Mouse (Mus musculus) kidney, embryonic 16.5 days (tissue): Measurements from ENCODE around the gene Pkhd1. TPM values are rescaled to one million over a fixed set of nuclear protein-coding genes. Genes with fewer than 3 reads are reported as not detected.
A peak's percentile ranks its signal among the peaks of the same experiment; 100 is the strongest.

Experiments used
- ATAC-seq: fragments of 200-750 bp; cut with Nextera tagmentation; 2 replicates; pipeline ENCODE4 v1.8.0; 2017; ENCODE audit warnings: moderate TSS enrichment; ENCODE audit not compliant: low FRiP score, low TSS enrichment
- H3K27ac ChIP-seq: fragments of 300-500 bp; sonication (generic); 2 replicates; pipeline ENCODE4 v1.5.1; 2014; ENCODE audit warnings: low read length
- H3K27me3 ChIP-seq: fragments of 300-500 bp; sonication (generic); 2 replicates; pipeline ENCODE4 v1.6.1; 2014; ENCODE audit warnings: low read length, control low read depth, mixed read lengths; ENCODE audit not compliant: insufficient read depth
- H3K36me3 ChIP-seq: fragments of 300-500 bp; sonication (generic); 2 replicates; pipeline ENCODE4 v1.6.1; 2014; ENCODE audit warnings: low read length, control low read depth, mixed read lengths; ENCODE audit not compliant: insufficient read depth
- H3K4me1 ChIP-seq: fragments of 300-500 bp; sonication (generic); 2 replicates; pipeline ENCODE4 v1.6.1; 2014; ENCODE audit warnings: low read length, control low read depth, mixed read lengths; ENCODE audit not compliant: insufficient read depth
- H3K4me2 ChIP-seq: fragments of 300-500 bp; sonication (generic); replicated peaks from 2 replicates; pipeline ENCODE4 v1.6.1; 2014; ENCODE audit warnings: low read depth, low read length
- H3K4me3 ChIP-seq: fragments of 300-500 bp; sonication (generic); 2 replicates; pipeline ENCODE4 v1.5.1; 2014; ENCODE audit warnings: mild to moderate bottlenecking, low read length
- H3K9ac ChIP-seq: fragments of 300-500 bp; sonication (generic); replicated peaks from 2 replicates; pipeline ENCODE4 v1.6.1; 2014; ENCODE audit warnings: low read length
- H3K9me3 ChIP-seq: fragments of 300-500 bp; sonication (generic); 2 replicates; pipeline ENCODE4 v1.6.1; 2016; ENCODE audit warnings: low read length, control low read depth
- WGBS: fragments of 180-500 bp; shearing (Covaris S2); extraction: QIAGEN DNeasy Blood & Tissue Kit; methylation state at CpG from one replicate; pipeline ENCODE4 v1.1.7; 2014; 5-methylcytosine and 5-hydroxymethylcytosine counted together
- polyA plus RNA-seq: library from polyadenylated mRNA; unstranded; fragments of >200 nt; fragmentation: Nextera tagmentation; extraction: Ambion mirVana; gene quantifications from 2 replicates; pipeline ENCODE4 v1.2.1, GENCODE M21; 2015

Gene Pkhd1
- polyA plus RNA-seq, 1 experiment from 2014 or later, result 4.7 TPM

GRCm38 (mm10) chr1:20620611-20621010 is 2.7 kb upstream of the Pkhd1 start:
- WGBS, result 56% methylated on average over 2 of the region's 2 CpGs
- no peak overlapping the region for H3K4me3 ChIP-seq
- no peak overlapping the region for H3K4me2 ChIP-seq
- peaks cover 7% of the 10 kb centered on the region for H3K4me1 ChIP-seq
- no peaks in the 10 kb centered on the region for H3K27me3 ChIP-seq
- H3K36me3 ChIP-seq, result no peaks in the 10 kb centered on the region
- H3K9ac ChIP-seq, result no peak overlapping the region
- ATAC-seq, result no peak
- H3K9me3 ChIP-seq, result no peaks in the 10 kb centered on the region
- H3K27ac ChIP-seq, result no peak overlapping the region

- Histone ChIP-seq H3K27me3 (no peaks in the 10 kb centered on the region), H3K4me3 (no peak overlapping the region), H3K27ac (peak overlapping the region; percentile 76), H3K9me3 (no peaks in the 10 kb centered on the region), H3K4me1 (peaks cover 7% of the 10 kb centered on the region), H3K9ac (no peak overlapping the region), H3K36me3 (no peaks in the 10 kb centered on the region), H3K4me2 (no peak overlapping the region)
- 49% methylated on average over 3 of the region's 3 CpGs for WGBS
- peak; percentile 92 for ATAC-seq
Measured at GRCm38 (mm10) chr1:20619363-20619762, 1.5 kb upstream of the Pkhd1 start.

- WGBS, result 29% methylated on average over 7 of the region's 7 CpGs
- no peaks in the 10 kb centered on the region for H3K9me3 ChIP-seq
- H3K4me3 ChIP-seq, result no peak overlapping the region
- no peak overlapping the region for H3K27ac ChIP-seq
- no peak overlapping the region for H3K9ac ChIP-seq
- H3K4me1 ChIP-seq, result no peaks in the 10 kb centered on the region
- H3K36me3 ChIP-seq, result 0 out of 2 replicates have a peak, but pooled peaks cover 5% of the 10 kb centered on the region
- H3K27me3 ChIP-seq, result no peaks in the 10 kb centered on the region
- ATAC-seq, result no peak
- no peak overlapping the region for H3K4me2 ChIP-seq
Measured at GRCm38 (mm10) chr1:20612643-20613042, 5.2 kb downstream of the Pkhd1 start.

DNA sequence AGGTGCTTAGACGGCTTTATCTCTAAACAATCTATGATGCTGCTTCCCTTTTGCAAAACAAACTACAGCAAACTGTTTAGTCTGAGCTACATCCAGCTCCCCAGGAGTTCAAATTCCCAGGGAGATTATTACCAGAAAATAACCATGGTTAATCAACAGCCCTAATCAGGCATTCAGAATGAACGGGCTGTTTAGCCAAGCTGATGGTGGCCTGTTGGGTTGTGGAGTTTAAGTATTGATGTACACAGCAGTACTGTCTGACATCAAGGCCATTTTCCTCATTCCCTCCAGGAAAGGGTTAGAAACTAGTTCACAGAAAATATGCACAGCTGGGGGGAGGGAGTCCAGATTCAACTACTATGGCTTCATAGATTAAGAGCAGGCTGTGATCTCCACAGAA is 12.4 kb downstream of the Pkhd1 start:
- no peak overlapping the region for H3K4me3 ChIP-seq
- H3K36me3 ChIP-seq, result 0 out of 2 replicates have a peak, but pooled peaks cover 5% of the 10 kb centered on the region
- no peak overlapping the region for H3K4me2 ChIP-seq
- peak; percentile 75 for ATAC-seq
- no peak overlapping the region for H3K27ac ChIP-seq
- WGBS, result 56% methylated on average over 2 of the region's 2 CpGs
- H3K9ac ChIP-seq, result no peak overlapping the region
- no peaks in the 10 kb centered on the region for H3K4me1 ChIP-seq
- no peaks in the 10 kb centered on the region for H3K27me3 ChIP-seq
- H3K9me3 ChIP-seq, result no peaks in the 10 kb centered on the region

DNA sequence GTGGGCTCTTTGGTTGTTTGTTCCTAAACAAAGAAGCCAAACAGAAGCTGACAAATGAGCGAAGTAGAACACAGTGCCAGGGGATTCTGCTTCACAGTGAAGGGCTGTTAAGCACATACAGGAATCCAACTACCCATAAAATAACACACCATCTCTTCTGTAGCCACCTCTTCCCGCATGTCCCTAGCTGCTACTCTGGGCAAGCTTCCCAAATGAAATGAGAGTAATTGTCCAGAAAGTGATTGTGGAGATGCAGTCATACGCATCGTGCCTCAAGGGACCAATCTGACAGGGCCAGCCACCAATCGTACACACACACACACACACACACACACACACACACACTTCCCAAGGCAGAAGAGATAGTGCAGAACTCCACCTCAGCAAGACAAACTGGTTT is 27.4 kb downstream of the Pkhd1 start:
- Histone ChIP-seq H3K9ac (no peak overlapping the region), H3K4me3 (no peak overlapping the region), H3K4me1 (no peaks in the 10 kb centered on the region), H3K9me3 (no peaks in the 10 kb centered on the region), H3K27ac (no peak overlapping the region), H3K36me3 (no peaks in the 10 kb centered on the region), H3K4me2 (no peak overlapping the region), H3K27me3 (no peaks in the 10 kb centered on the region)
- no peak for ATAC-seq
- 85% methylated on average over 5 of the region's 5 CpGs for WGBS

DNA sequence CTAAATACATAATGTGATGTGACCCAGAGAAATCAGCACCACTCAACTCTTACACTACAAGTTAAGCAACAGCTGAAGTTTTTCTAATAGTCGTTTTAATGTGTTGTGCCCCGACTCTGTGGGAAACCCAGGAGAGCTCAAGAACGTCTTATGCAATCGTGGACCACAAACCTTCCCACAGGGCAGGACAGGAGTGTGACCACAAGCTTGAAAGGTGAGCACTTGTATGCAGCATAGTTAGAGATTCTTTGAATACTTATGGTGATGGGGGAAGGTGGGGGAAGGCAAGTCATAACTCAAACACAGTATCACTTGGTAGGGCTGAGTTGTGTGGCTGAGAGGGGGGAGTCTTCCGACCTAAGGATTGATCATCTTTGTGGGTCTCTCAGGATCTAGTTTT is 46.4 kb downstream of the Pkhd1 start:
- H3K9me3 ChIP-seq, result no peaks in the 10 kb centered on the region
- no peak overlapping the region for H3K4me2 ChIP-seq
- H3K27ac ChIP-seq, result no peak overlapping the region
- H3K36me3 ChIP-seq, result 0 out of 2 replicates have a peak, but pooled peaks cover 2% of the 10 kb centered on the region
- H3K4me3 ChIP-seq, result no peak overlapping the region
- H3K27me3 ChIP-seq, result no peaks in the 10 kb centered on the region
- H3K4me1 ChIP-seq, result no peaks in the 10 kb centered on the region
- 35% methylated on average over 5 of the region's 5 CpGs for WGBS
- H3K9ac ChIP-seq, result no peak overlapping the region
- no peak for ATAC-seq

- ATAC-seq, result peak; percentile 36; the same call in 1 of the 2 replicates
- no peak overlapping the region for H3K9ac ChIP-seq
- 42% methylated on average over 3 of the region's 3 CpGs for WGBS
Measured at GRCm38 (mm10) chr1:20569430-20569829, 48.4 kb downstream of the Pkhd1 start.

GRCm38 (mm10) chr1:20558443-20558842 is 59.4 kb downstream of the Pkhd1 start:
- Histone ChIP-seq H3K4me1 (no peaks in the 10 kb centered on the region), H3K9ac (no peak overlapping the region), H3K4me3 (no peak overlapping the region), H3K36me3 (no peaks in the 10 kb centered on the region), H3K27ac (no peak overlapping the region), H3K4me2 (no peak overlapping the region), H3K9me3 (no peaks in the 10 kb centered on the region), H3K27me3 (no peaks in the 10 kb centered on the region)
- no peak for ATAC-seq
- 89% methylated on average over 6 of the region's 6 CpGs for WGBS

More at GRCm38 (mm10) chr1:20569430-20569829, 48.4 kb downstream of the Pkhd1 start:
- Histone ChIP-seq H3K9me3 (no peaks in the 10 kb centered on the region), H3K36me3 (0 out of 2 replicates have a peak, but pooled peaks cover 2% of the 10 kb centered on the region), H3K4me2 (no peak overlapping the region), H3K27me3 (no peaks in the 10 kb centered on the region), H3K4me3 (no peak overlapping the region), H3K4me1 (no peaks in the 10 kb centered on the region), H3K27ac (no peak overlapping the region; the same call in 1 of the 2 replicates)

DNA sequence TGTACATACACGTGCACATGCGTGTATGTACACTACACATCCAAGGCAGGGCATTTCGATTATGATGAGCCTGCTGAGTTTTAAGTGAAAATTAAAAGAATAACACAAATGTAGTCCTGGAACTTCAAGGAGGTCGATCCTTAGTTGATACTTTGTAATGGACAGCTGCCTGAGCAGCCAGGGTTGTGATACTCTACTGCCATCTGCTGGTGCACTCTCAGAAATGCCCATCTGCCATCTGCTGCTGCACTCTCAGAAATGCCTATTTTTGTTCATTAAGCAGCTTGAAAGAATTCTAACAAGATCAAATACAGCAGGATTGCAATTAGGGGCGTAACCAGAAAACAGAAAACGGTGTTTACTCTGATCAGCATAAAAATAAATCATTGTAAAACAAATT is 63.5 kb downstream of the Pkhd1 start:
- H3K27ac ChIP-seq, result no peak overlapping the region
- H3K4me2 ChIP-seq, result no peak overlapping the region
- WGBS, result 31% methylated on average over 6 of the region's 6 CpGs
- no peaks in the 10 kb centered on the region for H3K4me1 ChIP-seq
- peak; percentile 70; the same call in 1 of the 2 replicates for ATAC-seq
- H3K9me3 ChIP-seq, result no peaks in the 10 kb centered on the region
- H3K4me3 ChIP-seq, result no peak overlapping the region
- no peak overlapping the region for H3K9ac ChIP-seq
- H3K36me3 ChIP-seq, result 0 out of 2 replicates have a peak, but pooled peaks cover 2% of the 10 kb centered on the region
- no peaks in the 10 kb centered on the region for H3K27me3 ChIP-seq

DNA sequence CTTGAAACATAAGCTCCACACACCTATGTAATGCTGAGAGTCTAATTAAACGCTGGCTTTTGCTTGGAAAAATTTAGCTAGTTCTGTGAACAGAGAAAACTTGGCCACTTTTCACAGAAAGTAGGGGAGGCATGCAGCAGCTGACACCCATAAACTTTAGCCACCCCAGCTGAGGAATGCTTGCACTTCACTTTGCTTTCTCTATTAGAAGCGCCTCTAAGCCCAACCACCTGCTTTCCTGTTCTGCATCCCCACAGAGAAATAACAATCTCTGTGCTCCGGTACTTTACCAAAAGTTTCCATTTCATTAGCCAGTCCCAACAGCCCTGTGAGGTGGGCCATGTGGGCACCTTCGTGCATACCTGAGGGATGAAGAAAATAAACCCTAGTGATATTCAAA is 66.5 kb downstream of the Pkhd1 start:
- Histone ChIP-seq H3K27ac (no peak overlapping the region), H3K9ac (no peak overlapping the region), H3K27me3 (no peaks in the 10 kb centered on the region), H3K4me2 (no peak overlapping the region), H3K4me1 (no peaks in the 10 kb centered on the region), H3K36me3 (0 out of 2 replicates have a peak, but pooled peaks cover 2% of the 10 kb centered on the region), H3K9me3 (no peaks in the 10 kb centered on the region), H3K4me3 (no peak overlapping the region)
- 67% methylated on average over 4 of the region's 4 CpGs for WGBS
- ATAC-seq, result no peak
